Comparison of ENCODE assay signal across 22 mouse cellular contexts in the genomic region with DNA sequence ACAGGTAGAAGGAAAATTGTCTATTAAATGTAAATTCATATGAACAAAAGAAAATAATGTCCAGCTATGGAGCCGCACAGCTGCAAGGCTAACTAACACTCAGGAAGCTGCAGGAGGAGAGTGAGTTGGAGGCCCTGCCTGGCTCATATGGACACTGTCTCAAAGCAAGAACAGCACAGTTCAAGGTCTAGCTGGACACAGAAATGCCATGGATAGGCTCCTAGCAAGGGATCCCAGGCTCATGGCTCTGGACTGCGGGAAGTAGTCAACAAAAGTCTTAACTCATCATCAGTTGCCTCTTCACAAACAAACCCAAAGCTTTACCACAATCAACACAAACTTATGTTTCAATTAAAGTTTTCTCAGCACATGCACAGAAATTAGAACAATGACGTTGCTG.
A peak's percentile ranks its signal among the peaks of the same experiment; 100 is the strongest.
DNase-seq lines count a peak whose midpoint lies in the region; TF ChIP-seq lines count a peak whose summit lies in the region.
"Had no signal": no experiment of that assay in that cellular context is flagged by ENCODE, and none has a peak within 500 bp of the region (broad histone marks: within the 10 kb centered on the region; RNA-seq: fewer than 3 reads in every experiment).

No protein-coding gene starts in this region.

- H3K36me3 ChIP-seq in kidney, adult 2 months (ENCODE audit: control insufficient read depth, insufficient read depth, low read length) = no peaks in the 10 kb centered on the region
- H3K36me3 ChIP-seq in small intestine, adult 2 months (ENCODE audit: control insufficient read depth, insufficient read depth, low read length) = no peaks in the 10 kb centered on the region
- H3K36me3 ChIP-seq: embryonic facial prominence, embryonic 13.5 days; forebrain, embryonic 12.5 days had no signal

- 82% methylated on average over 3 of the region's 3 CpGs for WGBS in kidney, adult 2 months
- 76% methylated on average over 3 of the region's 3 CpGs for WGBS in small intestine, adult 2 months

- no peak for TF ChIP-seq POLR2A in kidney, adult 2 months (IDR thresholded peaks at IDR 0.05; ENCODE audit: low read depth, low read length)
- no peak for TF ChIP-seq POLR2A in small intestine, adult 2 months (IDR thresholded peaks at IDR 0.05; ENCODE audit: low read depth, low read length)

- no peaks in the 10 kb centered on the region for H3K27me3 ChIP-seq in kidney, adult 2 months (replicated peaks; ENCODE audit: control insufficient read depth, insufficient read depth, low read length)
- no peaks in the 10 kb centered on the region for H3K27me3 ChIP-seq in small intestine, adult 2 months (ENCODE audit: control insufficient read depth, insufficient read depth, low read length)
- H3K27me3 ChIP-seq: embryonic facial prominence, embryonic 13.5 days; embryonic facial prominence, embryonic 15.5 days; forebrain, embryonic 12.5 days had no signal

- peak; percentile 66 for DNase-seq in heart, adult 11 months
- DNase-seq in heart, postnatal 25 days (ENCODE audit: low spot score) = no peak
- peak; percentile 36 for DNase-seq in kidney, adult 2 months
- DNase-seq in kidney, postnatal 10 days = no peak
- DNase-seq in kidney, postnatal 36 days = peak; percentile 16 to 34
- no peak for DNase-seq in kidney, adult 9 months
- no peak for DNase-seq in ovary, adult 18-20 months (ENCODE audit: low spot score)
- DNase-seq: adrenal gland, adult 2 months; adrenal gland, postnatal 10 days; adrenal gland, postnatal 25 days; cerebellum, adult 11 months; cerebellum, adult 18-20 months; cerebellum, adult 8-10 months; cerebellum, postnatal 10 days; cerebellum, postnatal 36 days; embryo, embryonic 11 days had no signal

- H3K4me3 ChIP-seq in kidney, adult 2 months (ENCODE audit: insufficient read depth, low read depth, low read length) = no peak overlapping the region
- no peak overlapping the region for H3K4me3 ChIP-seq in small intestine, adult 2 months (ENCODE audit: low read depth, low read length)
- H3K4me3 ChIP-seq: embryonic facial prominence, embryonic 13.5 days; embryonic facial prominence, embryonic 15.5 days; erythroblast, embryonic 14.5 days; forebrain, embryonic 10.5 days; forebrain, embryonic 12.5 days had no signal

- intact Hi-C loops in heart, postnatal 25 days (cut with DNase I) = no loop called here

- H3K4me1 ChIP-seq in kidney, adult 2 months (ENCODE audit: control insufficient read depth, insufficient read depth, low read length) = no peaks in the 10 kb centered on the region
- peaks cover 7% of the 10 kb centered on the region; the same call in 1 of the 2 replicates for H3K4me1 ChIP-seq in small intestine, adult 2 months (ENCODE audit: control insufficient read depth, insufficient read depth, insufficient read length, low read length)

- TF ChIP-seq CTCF in kidney, adult 2 months (conservative IDR thresholded peaks at IDR 0.05; ENCODE audit: insufficient read depth, insufficient read length, low read depth, low read length) = no peak
- no peak for TF ChIP-seq CTCF in small intestine, adult 2 months (IDR thresholded peaks at IDR 0.05; ENCODE audit: extremely low read depth, insufficient read length, insufficient replicate concordance, low read depth, low read length)

- H3K27ac ChIP-seq in kidney, adult 2 months (ENCODE audit: insufficient read depth, low read depth, low read length) = no peak overlapping the region
- peak overlapping the region; percentile 27; the same call in 1 of the 2 replicates for H3K27ac ChIP-seq in small intestine, adult 2 months (ENCODE audit: insufficient read depth, low read depth, low read length)
- H3K27ac ChIP-seq: embryonic facial prominence, embryonic 13.5 days; embryonic facial prominence, embryonic 15.5 days; forebrain, embryonic 10.5 days; forebrain, embryonic 12.5 days had no signal

Comparison
In these comparisons a context has a peak if more than half of its experiments do, and no peak if none do; other contexts are left out.
1. DNase-seq: peak in heart, adult 11 months (single experiment), kidney, adult 2 months (single experiment) and kidney, postnatal 36 days (2 of 2); none in heart, postnatal 25 days (single experiment), kidney, postnatal 10 days (single experiment), kidney, adult 9 months (single experiment) and ovary, adult 18-20 months (single experiment).